Mouse (Mus musculus) liver, embryonic 14.5 days (tissue): Measurements from ENCODE around the gene Fbxw7.

Source experiments
- CTCF ChIP-seq: IDR thresholded peaks from 2 replicates; pipeline ENCODE4 v1.5.1; 2016; ENCODE audit warnings: antibody characterized with exemption, low read depth, control low read depth
- EP300 ChIP-seq: IDR thresholded peaks from 2 replicates; pipeline ENCODE4 v1.6.1; 2016; ENCODE audit warnings: antibody characterized with exemption, low read depth

DNA sequence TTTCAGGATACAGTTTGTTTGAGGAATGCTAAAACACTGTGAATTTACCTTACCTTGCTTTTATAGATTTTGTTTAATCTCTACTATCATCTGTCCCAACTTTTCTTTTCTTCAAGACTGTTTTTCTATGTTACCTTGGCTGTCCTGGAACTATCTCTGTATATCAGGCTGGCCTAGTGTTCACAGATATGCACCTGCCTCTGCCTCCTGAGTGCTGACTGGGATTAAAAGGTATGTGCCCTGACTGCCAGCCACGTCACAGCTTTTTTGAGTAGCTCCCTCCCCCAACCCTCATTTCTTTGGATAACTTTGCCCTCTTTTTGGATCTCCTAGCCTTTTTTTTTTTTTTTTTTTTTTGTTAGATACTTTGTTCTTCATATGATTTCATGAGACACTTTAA lies 1.9 kb downstream of the Fbxw7 start:
- TF ChIP-seq EP300 = 0 out of 2 replicates have a peak, but pooled peaks have one; percentile 12
- no peak for TF ChIP-seq CTCF
